Mouse (Mus musculus) left cerebral cortex, postnatal 36 days (tissue): ENCODE measurements around the gene Prr30. TPM values are rescaled to one million over a fixed set of nuclear protein-coding genes. Genes with fewer than 3 reads are reported as not detected.
"Not testable (repeated sequence)": the region's sequence is repeated elsewhere in the genome, so short reads cannot be mapped to it uniquely, and the experiment has no call there.

Experiments used
- DNase-seq, 2 experiments: peaks; one replicate each; pipeline ENCODE4 v3.0.0; 2021 to 2022; ENCODE audit warnings: low spot score in 2 of 2, mixed read lengths in 1 of 2
- intact Hi-C: fragments of 180-260 bp; cut with DNase I; formaldehyde crosslinking; loops from one replicate; pipeline ENCODE4 v1.15.1; 2025
- total RNA-seq, 2 experiments: library from RNA; stranded (reverse); gene quantifications; 2 replicates each; pipeline ENCODE4 v1.2.3; 2021

The Prr30 gene
- not detected for total RNA-seq

- intact Hi-C loops, result no loop called here
- no peak for DNase-seq
Measured at GRCm38 (mm10) chr14:101200230-101200629, at the start of gene Prr30. Gene Prr30, minus strand, starts transcription at chr14:101200330.

- no peak for DNase-seq
- intact Hi-C loops, result no loop called here
Measured at GRCm38 (mm10) chr14:101246793-101247192, 46.7 kb upstream of the Prr30 start.

GRCm38 (mm10) chr14:101245706-101246105, 45.6 kb upstream of the Prr30 start:
- intact Hi-C loops, result no loop called here
- no peak for DNase-seq

GRCm38 (mm10) chr14:101244441-101244840, 44.3 kb upstream of the Prr30 start:
- intact Hi-C loops, DNase-seq: not testable (repeated sequence)

- intact Hi-C loops, result no loop called here
- no peak for DNase-seq
Measured at GRCm38 (mm10) chr14:101237965-101238364, 37.8 kb upstream of the Prr30 start.

- DNase-seq, result peak in 1 of 2 experiments; percentile 4
- intact Hi-C loops, result no loop called here
Measured at GRCm38 (mm10) chr14:101229068-101229467, 28.9 kb upstream of the Prr30 start.

- intact Hi-C loops, result no loop called here
- DNase-seq, result no peak
Measured at GRCm38 (mm10) chr14:101222319-101222718, 22.2 kb upstream of the Prr30 start.

GRCm38 (mm10) chr14:101172258-101172657, 27.9 kb downstream of the Prr30 start:
- intact Hi-C loops, result no loop called here
- no peak for DNase-seq
